Mouse (Mus musculus) fat pad, adult 2 months (tissue): ENCODE measurements around the gene Tmeff2.
A peak's percentile ranks its signal among the peaks of the same experiment; 100 is the strongest.
"Not testable (repeated sequence)": the region's sequence is repeated elsewhere in the genome, so short reads cannot be mapped to it uniquely, and the experiment has no call there.

Experiments
- DNase-seq: peaks from one replicate; pipeline ENCODE4 v3.0.0-alpha.2; 2011; ENCODE audit warnings: low read depth, low spot score; ENCODE audit errors: extremely low read depth

Tmeff2 gene

GRCm38 (mm10) chr1:50900386-50900785 lies at the start of gene Tmeff2:
Gene Tmeff2, plus strand, starts transcription at chr1:50900647.
- not testable (repeated sequence) for DNase-seq

GRCm38 (mm10) chr1:50861515-50861914 lies 38.9 kb upstream of the Tmeff2 start:
- no peak for DNase-seq

DNA sequence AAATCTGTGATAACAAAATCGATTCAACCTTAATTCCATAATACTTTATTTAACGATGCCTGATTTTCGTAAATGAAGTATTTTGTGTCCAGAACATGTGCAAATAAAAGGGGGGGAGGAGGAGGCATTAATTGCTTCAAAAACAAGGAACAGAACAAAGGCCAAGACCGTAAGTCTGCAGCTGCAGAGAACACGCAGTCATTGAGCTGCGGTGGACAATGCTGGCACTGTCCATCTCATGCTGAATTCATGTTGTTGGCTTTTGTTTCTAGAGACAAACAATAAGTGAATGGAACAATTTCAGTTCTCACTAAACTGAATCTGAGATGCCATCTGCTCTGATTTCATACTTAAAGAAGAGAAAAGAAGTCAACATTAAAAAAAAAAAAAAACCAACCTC lies 2.8 kb upstream of the Tmeff2 start:
- DNase-seq = no peak

DNA sequence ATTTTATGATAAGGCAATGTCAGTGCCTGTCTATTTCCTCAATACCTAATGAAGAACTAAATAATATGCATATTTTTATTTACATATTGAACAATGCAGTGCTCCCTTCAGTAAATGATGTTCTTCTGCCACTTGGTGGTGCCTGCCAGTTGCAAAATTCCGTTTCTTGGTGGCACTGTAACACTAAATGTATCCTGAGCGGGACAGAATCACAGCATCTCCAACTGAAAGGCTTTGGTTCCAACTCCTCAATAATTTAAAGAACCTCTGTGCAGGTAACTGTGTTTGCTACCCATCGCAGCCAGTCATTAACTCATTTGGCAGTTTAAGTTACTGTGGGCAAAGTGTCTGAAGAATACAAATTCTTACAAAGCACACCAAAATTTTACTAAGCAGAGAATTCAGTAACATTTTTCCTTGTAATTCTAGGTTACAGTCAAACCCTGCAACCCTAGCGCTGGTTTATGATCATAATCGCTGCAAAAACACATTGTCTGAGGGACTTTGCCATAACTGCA lies 24.4 kb downstream of the Tmeff2 start:
- no peak for DNase-seq

GRCm38 (mm10) chr1:50925356-50925921 lies 25.0 kb downstream of the Tmeff2 start:
- no peak for DNase-seq

DNA sequence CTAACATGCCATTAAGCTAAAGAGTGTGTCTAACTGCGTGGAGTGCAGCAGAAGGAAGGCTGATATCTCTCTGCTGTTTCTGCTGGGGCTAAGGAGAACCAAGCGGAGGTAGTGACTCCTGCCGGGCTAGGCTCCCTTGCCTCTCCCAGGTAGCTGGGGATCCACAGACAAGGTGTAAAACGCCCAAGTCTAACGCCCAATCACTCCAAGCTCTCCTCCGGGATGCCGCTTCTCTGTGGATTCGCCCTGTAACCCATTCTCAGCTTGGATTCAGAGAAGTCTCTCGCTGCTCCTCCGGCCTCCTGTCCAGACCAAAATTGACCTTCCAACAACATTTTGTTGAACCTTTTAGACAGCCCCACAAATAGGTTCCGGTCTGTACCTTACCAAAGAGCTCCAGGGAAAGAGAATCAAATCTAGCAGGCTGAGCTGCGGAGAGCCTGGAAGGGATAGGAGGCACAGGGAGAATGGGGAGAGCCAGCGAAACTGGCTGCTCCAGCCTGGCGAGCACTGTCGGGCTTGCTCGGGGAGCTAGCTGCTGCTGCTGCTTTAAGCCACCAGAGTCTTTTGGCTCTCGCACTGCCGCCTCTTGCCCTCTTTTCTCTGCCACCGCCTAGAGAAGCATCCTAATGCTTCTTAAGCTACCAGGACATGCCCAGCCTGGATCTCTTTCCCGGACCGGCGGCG lies 26.1 kb downstream of the Tmeff2 start:
- DNase-seq = no peak

- no peak for DNase-seq
Observed at GRCm38 (mm10) chr1:50927077-50927611, 26.7 kb downstream of the Tmeff2 start.

DNA sequence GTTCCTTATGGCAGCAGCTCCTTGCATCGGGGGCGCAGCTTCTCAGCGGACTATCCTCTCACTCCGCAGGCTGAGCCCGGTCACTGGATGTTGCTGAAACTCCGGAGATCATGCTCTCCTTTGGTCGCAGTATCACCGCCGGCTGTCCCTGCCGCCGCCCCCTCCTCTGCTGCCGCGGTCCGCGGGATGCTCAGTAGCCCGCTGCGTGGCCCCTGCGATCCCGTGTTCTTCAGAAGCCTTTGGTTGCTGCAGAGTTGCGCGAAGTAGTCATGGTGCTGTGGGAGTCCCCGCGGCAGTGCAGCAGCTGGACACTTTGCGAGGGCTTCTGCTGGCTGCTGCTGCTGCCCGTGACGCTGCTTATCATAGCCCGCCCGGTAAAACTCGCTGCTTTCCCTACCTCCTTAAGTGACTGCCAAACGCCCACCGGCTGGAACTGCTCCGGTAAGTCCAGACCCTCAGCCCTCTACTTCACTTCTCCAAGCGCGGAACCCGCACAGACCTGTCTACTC lies 27.3 kb downstream of the Tmeff2 start:
- DNase-seq = no peak

DNA sequence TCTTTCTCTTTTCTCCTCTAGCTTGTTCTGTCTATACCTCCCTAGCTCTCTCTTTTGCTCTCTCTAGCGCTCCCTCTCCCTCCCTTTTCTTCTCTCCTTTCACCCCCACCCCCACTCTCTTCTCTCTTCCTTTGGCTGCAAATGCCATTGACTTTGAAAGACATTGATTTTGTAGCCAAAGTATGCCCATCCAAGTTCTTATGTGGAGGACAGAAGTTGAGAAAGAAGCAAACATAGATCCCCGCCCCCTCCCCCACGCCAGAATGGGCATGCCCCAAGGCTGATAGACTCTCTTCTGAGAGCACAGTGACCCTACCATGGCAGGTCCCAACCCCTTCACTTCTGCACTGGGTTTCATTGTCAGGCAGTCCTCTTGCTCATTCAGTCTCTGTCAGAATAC lies 28.3 kb downstream of the Tmeff2 start:
- no peak for DNase-seq

DNA sequence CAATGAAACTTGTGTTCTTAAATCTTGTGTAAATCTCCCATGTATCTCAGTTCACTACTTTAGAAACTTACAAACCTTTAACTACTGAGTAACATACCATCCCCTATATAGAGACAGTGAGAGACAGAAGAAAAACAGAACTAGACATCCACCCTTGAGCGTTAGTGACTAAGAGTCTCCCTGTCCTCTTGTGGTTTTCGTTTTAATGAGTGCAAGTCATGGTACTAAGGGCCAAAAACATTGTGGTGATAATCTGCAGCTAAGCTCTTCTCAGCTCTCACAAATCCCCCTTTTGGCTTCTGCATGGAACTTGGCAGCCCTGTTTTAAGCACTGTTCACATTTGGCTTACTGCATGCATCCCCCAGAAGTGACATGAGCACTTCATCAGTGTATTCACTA lies 34.6 kb downstream of the Tmeff2 start:
- no peak for DNase-seq

DNA sequence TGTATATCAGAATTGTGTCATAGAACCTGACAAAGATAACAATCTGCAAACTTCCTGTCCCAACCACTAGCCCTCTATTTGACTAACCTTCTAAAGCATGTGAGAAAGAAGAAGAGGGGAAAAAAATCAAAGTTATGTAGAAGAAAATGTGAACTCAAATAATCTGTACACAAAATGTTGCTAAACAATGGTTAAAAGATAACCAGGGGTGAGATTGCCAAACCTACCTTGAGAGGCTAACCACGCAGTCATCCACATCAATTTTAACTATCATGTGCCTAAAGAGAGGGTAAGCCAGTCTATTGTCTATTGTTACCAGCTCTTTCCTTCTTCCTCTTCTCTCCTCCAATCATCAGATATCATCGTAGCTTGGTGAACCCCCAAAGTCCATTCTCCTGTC lies 35.0 kb downstream of the Tmeff2 start:
- no peak for DNase-seq

GRCm38 (mm10) chr1:50940131-50941039 lies 39.9 kb downstream of the Tmeff2 start:
- peak; percentile 34 for DNase-seq

DNA sequence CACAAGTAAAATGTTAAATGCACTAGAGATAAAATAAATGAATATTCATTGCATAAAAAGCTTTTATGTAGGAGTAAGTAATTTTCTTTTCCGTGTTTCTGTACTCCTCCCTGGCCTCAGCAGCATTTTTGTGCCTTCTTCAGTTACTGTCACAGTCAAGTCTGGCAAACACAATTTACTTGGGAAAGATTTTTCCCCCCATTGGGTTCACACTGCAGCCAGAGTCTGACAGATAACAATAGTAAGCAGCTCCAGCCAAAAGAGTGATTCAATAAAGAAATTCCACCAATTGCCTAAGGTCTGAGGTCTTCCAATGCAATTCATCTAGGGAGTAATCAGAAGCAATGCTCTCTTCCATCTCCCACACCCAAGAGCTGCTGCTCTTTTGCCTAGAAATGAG lies 48.1 kb downstream of the Tmeff2 start:
- DNase-seq = no peak

- DNase-seq = no peak
Observed at GRCm38 (mm10) chr1:50958844-50959243, 58.4 kb downstream of the Tmeff2 start.

DNA sequence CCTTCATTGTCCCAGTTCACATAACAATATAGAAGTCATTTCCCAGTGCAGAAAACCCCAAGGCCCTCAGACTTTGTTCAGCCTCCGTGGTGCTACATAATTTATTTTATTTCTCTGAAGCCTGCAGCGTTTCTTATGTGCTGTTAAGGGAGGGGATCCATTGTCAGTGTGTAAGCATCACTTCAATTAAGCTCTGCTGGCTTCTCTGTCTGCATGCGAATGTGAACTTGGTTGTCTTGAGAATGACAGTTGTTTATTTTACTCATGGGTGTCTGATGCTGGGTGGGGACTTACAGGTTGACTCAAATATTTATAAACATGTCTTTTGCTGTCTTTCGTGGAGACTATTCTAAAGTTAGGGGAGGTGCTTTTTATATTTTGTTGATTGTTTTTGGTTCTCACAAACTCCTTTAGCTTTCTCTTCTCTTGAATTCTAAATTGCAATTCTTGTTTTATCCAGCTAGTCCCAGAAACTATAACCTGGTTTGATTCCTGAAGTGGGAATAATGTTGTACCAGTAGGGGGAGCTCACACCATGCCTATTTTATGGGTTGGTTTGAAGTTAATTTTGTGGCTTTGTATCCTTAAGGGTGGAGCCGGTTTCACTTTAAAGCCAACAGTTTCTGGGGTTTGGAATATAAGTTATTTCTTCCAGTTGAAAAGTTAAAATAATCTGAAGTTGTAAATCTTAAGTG lies 61.7 kb downstream of the Tmeff2 start:
- peak; percentile 3 for DNase-seq

- DNase-seq = no peak
Observed at GRCm38 (mm10) chr1:50962649-50963000, 62.2 kb downstream of the Tmeff2 start.

GRCm38 (mm10) chr1:50969685-50970084 lies 69.2 kb downstream of the Tmeff2 start:
- DNase-seq = no peak

GRCm38 (mm10) chr1:50970853-50971252 lies 70.4 kb downstream of the Tmeff2 start:
- no peak for DNase-seq

- DNase-seq = no peak
Observed at GRCm38 (mm10) chr1:50972509-50973436, 72.3 kb downstream of the Tmeff2 start.
